Mouse (Mus musculus) heart, postnatal 0 days (tissue): ENCODE results near the gene Slc33a1.

Experiments
- CTCF ChIP-seq: IDR thresholded peaks from 2 replicates; pipeline ENCODE4 v1.5.1; 2016; ENCODE audit warnings: antibody characterized with exemption, control low read depth, low read depth
- EP300 ChIP-seq: IDR thresholded peaks from 2 replicates; pipeline ENCODE4 v1.6.1; 2016; ENCODE audit warnings: antibody characterized with exemption, low read depth

DNA sequence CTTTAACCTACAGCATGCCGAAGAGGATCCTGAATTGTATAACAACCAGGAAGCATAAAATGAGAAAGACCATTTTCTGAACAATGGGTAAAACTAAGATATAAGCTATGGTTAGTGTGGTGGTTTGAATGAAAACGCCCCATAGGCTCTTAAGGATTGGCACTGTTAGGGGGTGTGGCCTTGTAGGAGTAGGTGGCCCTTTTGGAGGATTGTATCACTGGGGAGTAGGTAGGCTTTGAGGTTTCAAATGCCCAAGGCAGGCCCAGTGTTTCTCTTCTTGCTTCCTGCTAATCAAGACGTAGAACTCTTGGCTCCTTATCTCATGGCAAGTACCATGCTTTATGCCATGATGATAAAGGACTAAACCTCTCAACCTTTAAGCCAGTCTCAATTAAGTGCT, 14.7 kb downstream of the Slc33a1 start:
- TF ChIP-seq CTCF (no peak), EP300 (no peak)
